8 mouse cellular contexts compared by ENCODE assay signal in the genomic region with DNA sequence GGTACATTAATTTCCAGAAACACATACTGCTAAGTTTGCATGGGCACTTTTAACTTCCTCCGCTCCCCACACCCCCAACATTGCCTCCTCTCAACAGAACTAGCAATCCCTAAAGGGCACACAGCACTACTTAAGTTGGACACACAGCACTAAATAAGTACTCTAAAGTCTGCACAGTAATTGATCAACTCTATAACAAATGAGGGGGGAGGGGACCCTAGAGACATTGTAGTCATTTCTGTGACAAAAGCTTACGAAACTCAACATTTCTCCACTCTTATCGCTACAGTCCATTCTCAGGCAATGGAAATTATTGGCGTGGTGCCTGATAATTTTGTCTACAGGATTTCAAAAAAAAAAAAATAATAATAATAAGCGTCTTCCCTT. TPM values are rescaled to one million over a fixed set of nuclear protein-coding genes. Genes with fewer than 3 reads are reported as not detected.
A peak's percentile ranks its signal among the peaks of the same experiment; 100 is the strongest.
DNase-seq lines count a peak whose midpoint lies in the region; ATAC-seq and TF ChIP-seq lines count a peak whose summit lies in the region.

No protein-coding gene starts in this region.

- DNase-seq in lung, adult 2 months, result peak; percentile 27
- no peak for DNase-seq in lung, adult 18-20 months
- DNase-seq in c-Kit-positive CD71-positive TER-119-negative erythroid progenitor cells, embryonic 14.5 days (ENCODE audit: low read depth), result peak; percentile 46
- peak; percentile 50 for DNase-seq in lung, postnatal 0 days (ENCODE audit: low spot score)
- no peak for DNase-seq in left cerebral cortex, adult 18-20 months (ENCODE audit: low spot score in 2 of 2)
- DNase-seq in left cerebral cortex, adult 11 months (ENCODE audit: low spot score), result no peak
- no peak for DNase-seq in ovary, adult 18-20 months (ENCODE audit: low spot score)

- no peak for TF ChIP-seq POLR2A in lung, adult 2 months (IDR thresholded peaks at IDR 0.05; ENCODE audit: borderline replicate concordance, extremely low read depth, low read depth, low read length)

- H3K27me3 ChIP-seq in heart, embryonic 16.5 days (ENCODE audit: control insufficient read depth, insufficient read depth, low read length), result no peaks in the 10 kb centered on the region
- H3K27me3 ChIP-seq in lung, postnatal 0 days (replicated peaks; ENCODE audit: insufficient read depth, low read length), result no peaks in the 10 kb centered on the region

- TF ChIP-seq CTCF in lung, adult 2 months (IDR thresholded peaks at IDR 0.05; ENCODE audit: insufficient read depth, low read length), result no peak
- no peak for TF ChIP-seq CTCF in lung, postnatal 0 days (IDR thresholded peaks at IDR 0.05)

- H3K4me2 ChIP-seq in heart, embryonic 16.5 days (ENCODE audit: low read depth, low read length), result peak overlapping the region; percentile 80
- peak overlapping the region; percentile 74 for H3K4me2 ChIP-seq in lung, postnatal 0 days (replicated peaks; ENCODE audit: low read depth, low read length)

- no peaks in the 10 kb centered on the region for H3K4me1 ChIP-seq in lung, adult 2 months (ENCODE audit: control insufficient read depth, insufficient read depth, low read length)
- H3K4me1 ChIP-seq in heart, embryonic 16.5 days (ENCODE audit: control insufficient read depth, insufficient read depth, low read length), result peaks cover 39% of the 10 kb centered on the region
- H3K4me1 ChIP-seq in lung, postnatal 0 days (ENCODE audit: insufficient read depth, low read depth, low read length), result no peaks in the 10 kb centered on the region

- peak overlapping the region; percentile 81 for H3K4me3 ChIP-seq in lung, adult 2 months (replicated peaks; ENCODE audit: extremely low read depth, low read depth, low read length)
- peak overlapping the region; percentile 85 for H3K4me3 ChIP-seq in heart, embryonic 16.5 days (ENCODE audit: low read length)
- peak overlapping the region; percentile 53 for H3K4me3 ChIP-seq in lung, postnatal 0 days (ENCODE audit: low read depth, low read length)

- no peak for ATAC-seq in heart, embryonic 16.5 days (replicated peaks; ENCODE audit: extremely low read depth, insufficient read depth, low FRiP score)
- ATAC-seq in lung, postnatal 0 days, result no peak

- peaks cover 16% of the 10 kb centered on the region for H3K36me3 ChIP-seq in heart, embryonic 16.5 days (ENCODE audit: control insufficient read depth, insufficient read depth)
- peaks cover 6% of the 10 kb centered on the region; the same call in 1 of the 2 replicates for H3K36me3 ChIP-seq in lung, postnatal 0 days (ENCODE audit: insufficient read depth, low read length)

- H3K27ac ChIP-seq in heart, embryonic 16.5 days (ENCODE audit: low read length), result peak overlapping the region; percentile 98
- H3K27ac ChIP-seq in lung, postnatal 0 days (ENCODE audit: low read length), result peak overlapping the region; percentile 81

- TF ChIP-seq EP300 in lung, postnatal 0 days (IDR thresholded peaks at IDR 0.05), result no peak

- 5% methylated on average over 5 of the region's 5 CpGs for WGBS in lung, adult 2 months
- 5% methylated on average over 5 of the region's 5 CpGs for WGBS in heart, embryonic 16.5 days
- WGBS in lung, postnatal 0 days, result 8% methylated on average over 5 of the region's 5 CpGs

- H3K9ac ChIP-seq in heart, embryonic 16.5 days (ENCODE audit: low read length), result peak overlapping the region; percentile 93
- H3K9ac ChIP-seq in lung, postnatal 0 days (replicated peaks; ENCODE audit: low read depth), result peak overlapping the region; percentile 76

- no peaks in the 10 kb centered on the region for H3K9me3 ChIP-seq in heart, embryonic 16.5 days (replicated peaks; ENCODE audit: control insufficient read depth, low read length)
- no peaks in the 10 kb centered on the region for H3K9me3 ChIP-seq in lung, postnatal 0 days (ENCODE audit: low read length)

RNA-seq across cellular contexts. Expression of a gene that starts 0.8 kb away (rescaled TPM):
- 230 and 289 TPM in 2 replicates for polyA plus RNA-seq in lung, adult 2 months (2012; rRNA removed)
- 88.9 and 92.1 TPM in 2 replicates for polyA plus RNA-seq in heart, embryonic 16.5 days (2015; fragmentation: Nextera tagmentation; extraction: Ambion mirVana)
- polyA plus RNA-seq in lung, postnatal 0 days (2015; fragmentation: Nextera tagmentation; extraction: Ambion mirVana), result 93.0 and 100 TPM in 2 replicates
- total RNA-seq in left cerebral cortex, adult 18-20 months (2021), result 100 to 1,000 TPM; 101 to 114 TPM

Comparison
In these comparisons a context has a peak if more than half of its experiments do, and no peak if none do; other contexts are left out.
1. DNase-seq: peak in lung, adult 2 months (single experiment), c-Kit-positive CD71-positive TER-119-negative erythroid progenitor cells, embryonic 14.5 days (single experiment) and lung, postnatal 0 days (single experiment); none in lung, adult 18-20 months (0 of 2), left cerebral cortex, adult 18-20 months (0 of 2), left cerebral cortex, adult 11 months (single experiment) and ovary, adult 18-20 months (single experiment).
2. Peak in every context shown above with its lines, with median percentiles within 50 percentile points of each other: H3K4me3 ChIP-seq.